Mouse (Mus musculus): ENCODE measurements at regions not wholly inside any gene's neighbourhood (a gene's known extent, or its start where the extent isn't known, plus 50 kb on each side); places are given as distances from the start of the nearest gene placed in this dataset.

GRCm38 (mm10) chr13:59992346-59992745 lies 169.4 kb upstream of the Tut7 start:
- no peak for TF ChIP-seq POLR2A (IDR thresholded peaks at IDR 0.05; ENCODE audit: control insufficient read depth, low read depth, low read length)
- TF ChIP-seq CTCF (IDR thresholded peaks at IDR 0.05; ENCODE audit: control insufficient read depth, insufficient read depth, insufficient replicate concordance, low read depth, low read length): no peak

Measured in testis, adult 2 months (tissue).